Mouse (Mus musculus): ENCODE results near the gene Nrn1l.

Gene Nrn1l

GRCm38 (mm10) chr8:105893339-105893738, at the start of gene Nrn1l:
Gene Nrn1l, plus strand, starts transcription at chr8:105893567.
- peak; percentile 21 for DNase-seq

GRCm38 (mm10) chr8:105846678-105847077, 46.7 kb upstream of the Nrn1l start:
- no peak for DNase-seq

DNA sequence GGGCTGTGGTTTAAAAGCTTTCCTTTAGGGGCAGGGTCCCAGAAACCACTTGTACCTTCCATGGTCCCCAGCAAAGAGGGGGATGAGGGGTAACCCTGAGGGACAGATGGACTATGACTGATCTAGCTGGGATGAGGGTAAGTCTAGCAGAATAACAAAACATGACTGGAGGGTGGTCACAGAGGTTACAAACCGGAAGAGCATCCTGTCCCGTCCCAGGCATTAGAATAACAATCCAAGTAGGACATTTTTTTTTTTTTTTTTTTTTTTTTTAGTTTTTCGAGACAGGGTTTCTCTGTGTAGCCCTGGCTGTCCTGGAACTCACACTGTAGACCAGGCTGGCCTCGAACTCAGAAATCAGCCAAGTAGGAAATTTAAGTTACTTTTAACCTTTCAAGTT, 43.4 kb upstream of the Nrn1l start:
- no peak for DNase-seq

DNA sequence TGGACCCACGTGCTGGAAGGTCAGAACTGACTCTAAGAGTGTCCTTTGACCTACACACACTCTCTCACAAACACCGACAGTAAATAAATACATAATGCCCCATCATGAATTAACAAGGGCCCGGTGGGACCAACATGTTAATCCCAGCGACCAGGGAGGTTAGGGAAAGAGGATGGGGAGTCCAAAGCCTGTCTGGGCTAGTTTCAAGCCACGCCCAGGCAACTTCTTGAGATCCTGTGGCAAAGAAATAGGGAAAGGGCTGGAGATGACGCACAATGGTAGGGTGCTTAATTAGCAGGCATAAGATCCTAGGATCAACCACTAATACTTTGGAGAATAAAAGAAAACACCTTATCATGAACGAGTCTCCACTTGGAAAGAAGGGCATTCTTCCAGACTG, 42.8 kb upstream of the Nrn1l start:
- DNase-seq: no peak

DNA sequence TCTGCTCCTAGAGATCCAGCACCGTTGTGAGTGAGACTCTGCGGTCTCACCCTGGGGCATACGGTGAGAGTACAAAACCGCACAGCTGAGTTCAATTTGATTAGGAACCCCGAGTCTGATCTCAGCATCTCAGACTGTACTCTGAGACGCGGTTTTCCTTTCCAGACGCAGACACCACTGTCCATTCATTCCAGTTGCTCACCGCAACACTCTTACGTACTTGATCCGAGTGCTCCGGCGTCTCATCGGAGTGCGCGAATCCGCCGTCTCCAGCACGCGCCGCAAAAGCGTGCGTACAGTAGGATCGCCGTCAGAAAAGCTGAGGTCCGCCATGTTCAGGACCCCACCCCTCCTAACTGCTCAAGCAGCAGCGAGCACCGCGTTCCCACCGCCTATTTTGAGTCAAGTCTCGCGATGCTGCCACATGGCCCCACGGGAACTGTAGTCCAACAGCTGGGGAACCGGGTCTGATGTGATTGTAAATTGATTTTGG, 41.7 kb upstream of the Nrn1l start:
- peak; percentile 94 for DNase-seq

DNA sequence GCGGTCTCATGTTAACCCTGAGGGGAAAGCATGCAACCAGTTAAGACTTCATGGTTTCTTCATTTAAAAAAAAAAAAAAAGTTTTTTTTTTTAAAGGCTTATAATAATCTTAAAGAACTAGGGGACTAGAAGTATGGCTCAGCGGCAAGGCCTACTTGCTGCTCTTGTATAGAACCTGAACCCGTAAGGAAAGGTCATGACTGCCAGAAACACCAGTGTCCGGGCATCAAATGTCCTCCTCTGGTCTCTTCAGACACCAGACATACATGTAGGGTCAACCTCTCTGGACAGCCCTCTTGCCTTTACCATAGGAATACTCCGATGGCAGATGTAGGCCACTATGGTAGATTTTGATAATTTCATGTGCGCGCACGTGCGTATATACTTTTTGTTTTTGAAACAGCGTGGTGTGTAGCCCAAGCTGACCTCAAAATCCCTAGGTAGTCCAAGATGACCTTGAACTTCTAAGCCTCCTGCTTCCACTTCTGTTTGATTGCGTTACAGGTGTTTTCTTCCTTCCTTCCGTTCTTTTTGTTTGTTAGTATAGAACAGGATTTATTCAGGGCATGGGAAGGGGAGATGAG, 41.1 kb upstream of the Nrn1l start:
- no peak for DNase-seq

DNA sequence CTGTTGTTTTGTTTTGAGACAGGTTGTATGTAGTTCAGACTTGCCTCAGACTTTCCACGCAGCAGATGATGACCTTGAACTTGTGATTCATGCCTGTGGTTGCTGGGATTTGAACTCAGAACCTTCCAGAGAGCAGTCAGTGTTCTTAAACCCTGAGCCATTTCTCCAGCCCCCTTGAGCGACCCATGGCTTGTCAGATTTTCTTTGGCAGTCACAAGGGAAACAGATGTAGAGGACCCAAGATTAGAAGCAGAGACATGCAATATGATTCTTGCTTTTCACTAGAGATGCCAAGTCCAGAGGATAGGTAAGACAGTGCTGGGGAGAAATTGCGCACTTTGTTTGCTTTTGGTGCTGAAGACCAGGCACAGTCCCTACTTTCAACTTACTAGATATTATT, 40.2 kb upstream of the Nrn1l start, which contains the start of gene Cenpt:
TSS of gene Cenpt (minus strand) at position 101 of the 400 bp plus-strand sequence.
- DNase-seq: no peak

DNA sequence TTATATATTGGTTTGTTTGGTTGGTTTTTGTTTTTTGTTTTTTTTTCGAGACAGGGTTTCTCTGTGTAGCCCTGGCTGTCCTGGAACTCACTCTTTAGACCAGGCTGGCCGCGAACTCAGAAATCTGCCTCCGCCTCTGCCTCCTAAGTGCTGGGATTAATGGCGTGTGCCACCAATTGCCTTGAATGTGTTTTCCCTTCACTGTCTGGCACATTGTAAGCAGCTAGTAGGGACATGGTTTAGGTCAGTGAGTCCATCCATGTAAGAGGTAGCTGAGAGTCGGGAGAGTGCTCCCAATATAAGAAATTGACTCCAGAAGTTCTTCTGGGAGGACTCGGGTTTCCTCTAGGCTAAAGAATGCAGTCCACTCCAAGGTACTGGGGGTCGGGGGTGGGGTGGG, 39.1 kb upstream of the Nrn1l start:
- DNase-seq: no peak

GRCm38 (mm10) chr8:105854715-105855216, 38.6 kb upstream of the Nrn1l start, which contains the start of gene Thap11:
Gene Thap11, plus strand, starts transcription at chr8:105855132.
- peak; percentile 96 for DNase-seq

DNA sequence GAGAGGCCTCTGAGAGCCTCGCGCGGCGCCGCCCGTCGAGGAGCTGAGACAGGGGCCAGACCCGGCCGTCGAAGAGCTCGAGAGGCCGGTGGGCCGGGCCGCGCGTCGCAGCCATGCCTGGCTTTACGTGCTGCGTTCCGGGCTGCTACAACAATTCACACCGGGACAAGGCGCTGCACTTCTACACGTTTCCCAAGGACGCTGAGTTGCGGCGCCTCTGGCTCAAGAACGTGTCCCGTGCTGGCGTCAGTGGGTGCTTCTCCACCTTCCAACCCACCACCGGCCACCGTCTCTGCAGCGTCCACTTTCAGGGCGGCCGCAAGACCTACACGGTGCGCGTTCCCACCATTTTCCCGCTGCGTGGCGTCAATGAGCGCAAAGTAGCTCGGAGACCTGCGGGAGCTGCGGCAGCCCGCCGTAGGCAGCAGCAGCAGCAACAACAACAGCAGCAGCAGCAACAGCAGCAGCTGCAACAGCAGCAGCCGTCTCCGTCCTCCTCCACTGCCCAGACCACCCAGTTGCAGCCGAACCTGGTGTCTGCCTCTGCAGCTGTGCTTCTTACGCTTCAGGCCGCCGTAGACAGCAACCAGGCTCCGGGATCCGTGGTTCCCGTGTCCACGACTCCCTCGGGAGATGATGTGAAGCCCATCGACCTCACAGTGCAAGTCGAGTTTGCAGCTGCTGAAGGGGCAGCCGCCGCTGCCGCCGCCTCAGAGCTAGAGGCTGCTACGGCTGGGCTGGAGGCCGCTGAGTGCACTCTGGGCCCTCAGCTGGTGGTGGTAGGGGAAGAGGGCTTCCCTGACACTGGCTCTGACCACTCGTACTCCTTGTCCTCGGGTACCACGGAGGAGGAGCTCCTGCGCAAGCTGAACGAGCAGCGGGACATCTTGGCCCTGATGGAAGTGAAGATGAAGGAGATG, 37.9 kb upstream of the Nrn1l start:
- DNase-seq: peak; percentile 60

- DNase-seq: no peak
Observed at GRCm38 (mm10) chr8:105856168-105856835, 37.1 kb upstream of the Nrn1l start.

DNA sequence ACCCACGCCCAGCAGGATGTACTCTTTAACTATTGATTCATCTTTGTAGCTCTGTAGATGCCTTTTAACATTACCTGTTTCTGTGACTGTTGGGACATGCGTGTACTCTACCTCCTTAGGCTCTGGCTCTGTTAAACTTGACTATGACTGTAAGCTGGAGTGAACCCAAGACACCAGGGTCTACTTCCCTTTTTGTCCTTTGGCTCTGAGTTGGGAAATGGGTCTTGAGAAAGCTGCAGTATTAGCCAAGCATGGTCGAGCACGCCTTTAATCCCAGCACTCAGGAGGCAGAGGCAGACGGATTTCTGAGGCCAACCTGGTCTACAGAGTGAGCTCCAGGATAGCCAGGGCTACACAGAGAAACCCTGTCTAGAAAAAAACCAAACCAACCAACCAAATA, 34.9 kb upstream of the Nrn1l start:
- no peak for DNase-seq

- no peak for DNase-seq
Observed at GRCm38 (mm10) chr8:105859314-105859713, 34.1 kb upstream of the Nrn1l start.

- peak; percentile 92 for DNase-seq
Observed at GRCm38 (mm10) chr8:105860143-105860981, 33.0 kb upstream of the Nrn1l start, which contains the start of gene Nutf2. Gene Nutf2, plus strand, starts transcription at chr8:105860580.

DNA sequence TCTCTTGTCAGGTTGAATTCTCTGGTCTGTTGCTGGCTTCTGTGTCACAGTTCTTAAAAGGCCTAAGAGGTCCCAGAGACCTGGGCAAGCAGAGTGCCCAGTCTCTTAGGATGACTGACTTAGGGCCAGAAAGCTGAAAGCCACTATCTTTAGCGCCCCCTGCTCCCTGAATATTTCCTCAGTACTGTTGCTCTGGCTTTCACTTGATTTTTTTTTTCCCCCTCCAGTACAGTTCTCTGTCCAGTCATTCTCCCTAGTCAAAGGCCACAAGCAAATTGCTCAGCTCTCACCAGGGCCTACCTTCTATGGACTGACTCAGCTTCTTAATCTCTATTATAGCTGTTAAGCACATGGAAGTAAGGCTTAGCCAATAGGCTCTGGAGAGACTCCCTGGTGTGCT, 31.4 kb upstream of the Nrn1l start:
- peak; percentile 32 for DNase-seq

GRCm38 (mm10) chr8:105866364-105867029, 26.9 kb upstream of the Nrn1l start:
- DNase-seq: no peak

DNA sequence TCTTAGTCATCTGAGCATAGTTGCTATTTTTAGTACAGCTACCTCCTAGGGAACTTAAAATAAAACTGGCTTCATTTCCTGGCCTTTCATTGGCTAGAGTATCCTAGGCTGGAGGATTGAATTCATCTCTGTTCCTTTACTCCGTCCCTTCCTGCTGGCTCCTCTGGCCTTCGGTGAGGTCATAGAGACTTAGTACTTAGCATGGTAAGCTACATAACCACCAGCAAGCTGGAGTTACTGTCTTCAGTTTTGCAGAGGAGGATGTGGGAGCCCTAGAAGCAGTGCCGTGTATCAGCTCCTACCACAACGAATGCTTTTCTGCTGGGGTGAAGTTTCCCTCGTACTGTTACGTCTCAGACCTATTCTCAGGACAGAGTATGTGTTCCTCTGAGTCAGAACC, 19.1 kb upstream of the Nrn1l start:
- no peak for DNase-seq

DNA sequence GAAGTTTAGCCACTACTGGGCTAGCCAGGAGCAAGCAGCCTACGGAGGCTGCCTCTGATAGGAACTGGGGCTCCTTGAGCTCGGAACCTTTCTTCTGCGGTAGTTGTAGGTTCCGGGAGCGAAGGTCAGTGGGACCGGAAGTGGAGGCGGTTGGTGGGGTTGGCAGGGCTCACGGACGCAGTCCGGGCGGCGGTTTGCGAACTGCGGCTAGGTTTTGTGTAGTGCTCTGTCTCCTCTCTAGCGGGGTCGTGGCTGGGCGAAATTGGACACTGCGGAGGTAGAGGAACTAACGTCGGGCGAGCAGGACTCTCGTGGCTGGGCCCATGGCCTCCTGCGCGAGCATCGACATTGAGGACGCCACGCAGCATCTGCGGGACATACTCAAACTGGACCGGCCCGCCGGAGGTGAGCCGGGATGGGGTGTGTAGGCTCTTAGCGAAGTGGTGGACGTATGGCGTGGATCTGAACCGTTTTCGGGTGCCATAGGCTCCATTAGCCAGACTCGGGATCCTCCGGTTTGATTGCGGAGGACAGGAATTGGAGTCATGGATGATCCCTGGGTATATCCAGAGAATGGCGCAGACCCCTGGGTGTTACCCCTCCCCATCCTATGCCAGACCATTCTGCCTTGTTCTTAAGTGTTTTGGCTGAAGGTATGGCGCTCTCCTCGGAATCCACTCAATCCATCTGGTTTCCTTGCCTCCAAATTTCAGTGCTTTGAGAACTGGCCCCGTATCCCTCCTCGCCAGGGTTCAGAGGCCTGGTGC, 12.4 kb upstream of the Nrn1l start, which contains the start of gene Edc4:
TSS of gene Edc4 (plus strand) at position 128 of the 767 bp plus-strand sequence.
- peak; percentile 88 for DNase-seq

DNA sequence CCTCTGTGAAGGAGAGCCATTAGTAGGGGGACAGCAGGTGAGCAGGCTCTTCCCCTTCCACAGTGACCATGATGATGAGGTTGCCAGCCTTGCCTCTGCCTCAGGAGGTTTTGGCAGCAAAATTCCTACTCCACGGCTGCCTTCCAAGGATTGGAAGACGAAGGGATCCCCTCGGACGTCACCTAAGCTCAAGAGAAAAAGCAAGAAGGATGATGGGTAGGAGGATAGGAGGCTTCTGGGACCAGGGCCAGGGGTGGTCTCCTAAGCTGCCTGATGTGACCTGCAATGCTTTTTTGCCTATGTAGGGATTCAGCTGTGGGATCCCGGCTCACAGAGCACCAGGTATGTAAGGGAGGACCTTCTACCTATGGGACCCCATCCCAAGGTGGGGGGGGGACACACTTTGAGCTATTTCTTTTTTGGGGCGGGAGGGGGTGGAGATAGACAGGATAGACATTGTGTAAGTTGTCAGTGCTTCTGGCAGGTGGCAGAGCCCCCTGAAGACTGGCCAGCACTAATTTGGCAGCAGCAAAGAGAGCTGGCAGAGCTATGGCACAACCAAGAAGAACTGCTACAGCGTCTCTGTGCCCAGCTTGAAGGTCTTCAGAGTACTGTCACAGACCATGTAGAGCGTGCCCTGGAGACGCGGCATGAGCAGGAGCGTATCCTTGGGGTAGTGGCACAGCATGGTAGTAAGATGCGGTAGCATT, 3.5 kb upstream of the Nrn1l start:
- DNase-seq: no peak

GRCm38 (mm10) chr8:105890870-105891269, 2.5 kb upstream of the Nrn1l start:
- no peak for DNase-seq

Data from thymus, postnatal 14 days (tissue).